Mouse (Mus musculus) brain, embryonic 14.5 days (tissue): Measurements from ENCODE around the gene Tbck. TPM values are rescaled to one million over a fixed set of nuclear protein-coding genes. Genes with fewer than 3 reads are reported as not detected.

ENCODE experiments used
- DNase-seq: peaks from one replicate; pipeline ENCODE4 v3.0.0-alpha.2; 2011; ENCODE audit warnings: low read depth
- CTCF ChIP-seq: fragments of 200-500 bp; IDR thresholded peaks from 2 replicates; pipeline ENCODE4 v1.5.1; 2012; ENCODE audit warnings: inconsistent platforms, mild to moderate bottlenecking, moderate library complexity, borderline replicate concordance; ENCODE audit not compliant: insufficient read depth, insufficient read length; ENCODE audit errors: extremely low read depth
- POLR2A ChIP-seq: fragments of 200-500 bp; IDR thresholded peaks from 2 replicates; pipeline ENCODE4 v1.6.1; 2012; ENCODE audit warnings: mild to moderate bottlenecking, inconsistent platforms, borderline replicate concordance; ENCODE audit not compliant: poor library complexity, insufficient read depth, insufficient read length, severe bottlenecking; ENCODE audit errors: extremely low read depth
- polyA plus RNA-seq: library from polyadenylated mRNA; depleted of rRNA; stranded (reverse); fragments of >200 nt; gene quantifications from 2 replicates; pipeline ENCODE4 v1.2.3, GENCODE M21; 2012

Gene Tbck
- polyA plus RNA-seq, 1 experiment: 13.4 TPM

DNA sequence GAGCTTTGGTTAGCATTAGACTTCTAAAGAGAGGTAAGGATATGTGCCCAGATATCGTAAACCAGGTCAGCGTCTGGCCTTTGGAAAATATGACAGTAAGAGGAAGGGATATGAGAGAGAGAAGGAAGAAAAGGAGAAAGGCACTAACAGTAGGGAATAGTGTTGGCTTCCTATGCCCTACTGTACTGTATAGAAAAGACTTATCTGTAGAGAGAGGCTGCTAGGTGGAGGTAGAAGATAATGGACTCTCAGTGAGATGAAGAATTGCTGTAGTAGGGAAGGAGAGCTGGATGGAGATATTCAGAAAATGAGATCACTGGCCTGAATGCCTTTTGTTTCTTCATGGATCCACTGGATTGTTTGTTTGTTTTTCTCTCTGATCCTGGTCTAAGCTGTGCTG lies 97.2 kb downstream of the Tbck start:
- TF ChIP-seq POLR2A (no peak), CTCF (no peak)
- no peak for DNase-seq

DNA sequence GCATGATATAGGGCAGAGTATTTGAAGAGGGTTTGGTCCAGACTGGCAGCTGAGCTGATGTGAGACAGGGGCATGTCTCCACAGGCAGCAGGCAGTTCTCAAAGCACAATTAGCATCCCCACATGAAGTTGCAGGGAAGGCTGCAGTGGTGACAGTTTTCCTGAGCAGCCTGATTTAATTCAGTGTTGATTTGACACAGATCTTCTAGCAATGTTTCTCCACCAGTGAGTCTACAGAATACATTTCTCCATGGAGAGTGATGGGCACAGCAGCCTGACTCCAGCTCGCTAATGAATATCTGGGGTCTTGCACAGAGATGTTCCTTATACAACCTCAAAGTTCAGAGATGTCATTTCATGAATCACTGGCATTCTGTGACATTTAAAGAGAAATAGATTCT lies 99.1 kb downstream of the Tbck start:
- DNase-seq: peak; percentile 46
- TF ChIP-seq CTCF: no peak
- TF ChIP-seq POLR2A: no peak

DNA sequence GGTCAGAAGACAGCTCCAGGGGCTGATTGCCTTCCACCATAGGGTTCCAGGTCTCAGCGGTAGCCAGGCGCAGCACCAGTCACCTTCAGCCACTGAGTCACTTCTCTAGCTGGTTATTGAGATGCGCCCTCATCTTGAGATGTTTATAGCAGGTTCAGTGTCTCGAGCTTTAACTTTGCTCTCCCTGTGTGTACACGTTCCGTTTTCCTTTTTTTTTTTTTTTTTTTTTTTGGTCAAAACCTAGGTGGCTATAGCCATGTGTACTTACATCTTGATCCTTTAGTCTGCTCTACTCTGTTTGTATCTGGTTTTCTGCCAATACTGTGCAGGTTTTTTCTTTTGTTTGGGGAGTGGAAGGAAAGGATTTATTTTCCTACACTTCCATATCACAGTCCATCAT lies 100.8 kb downstream of the Tbck start:
- no peak for DNase-seq
- TF ChIP-seq POLR2A (no peak), CTCF (no peak)

DNA sequence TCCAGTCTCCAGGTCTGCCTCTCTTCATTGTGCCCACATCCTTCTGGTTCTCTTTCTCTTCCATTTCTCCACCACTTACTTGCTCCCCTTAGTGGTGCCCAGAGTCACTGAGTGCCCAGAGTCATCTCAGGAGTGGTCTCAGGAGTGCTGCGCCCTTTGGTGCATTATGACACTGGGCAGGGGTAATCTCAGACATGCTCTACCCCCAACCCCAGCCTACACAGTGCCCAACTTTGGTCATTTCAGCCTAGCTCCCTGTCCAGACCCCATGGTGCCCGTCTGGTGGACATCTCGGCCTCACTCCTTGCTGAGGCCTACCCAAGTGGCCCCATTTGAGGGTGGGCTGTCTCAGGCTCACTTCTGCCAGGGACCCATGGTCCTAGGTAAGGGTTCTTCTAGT lies 102.7 kb downstream of the Tbck start:
- DNase-seq: no peak
- TF ChIP-seq CTCF: no peak
- TF ChIP-seq POLR2A: no peak

DNA sequence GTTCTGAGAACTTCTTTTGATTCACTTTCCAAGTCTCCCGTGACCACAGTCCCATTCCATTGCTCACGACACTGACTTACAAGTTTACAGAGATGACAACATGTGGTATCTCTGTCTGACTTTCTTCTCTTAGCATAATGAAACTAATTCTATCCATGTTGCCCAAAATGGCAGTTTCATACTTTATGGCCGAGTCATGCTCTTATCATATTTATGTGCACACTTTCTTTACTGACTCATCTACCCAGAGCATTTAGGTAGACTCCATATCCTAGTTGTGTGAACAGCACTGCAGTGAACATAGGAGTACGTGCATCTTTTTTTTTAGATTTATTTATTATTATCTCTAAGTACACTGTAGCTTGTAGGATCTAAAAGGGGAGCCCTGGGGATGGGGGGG lies 103.8 kb downstream of the Tbck start:
- DNase-seq: no peak
- TF ChIP-seq POLR2A: no peak
- no peak for TF ChIP-seq CTCF

DNA sequence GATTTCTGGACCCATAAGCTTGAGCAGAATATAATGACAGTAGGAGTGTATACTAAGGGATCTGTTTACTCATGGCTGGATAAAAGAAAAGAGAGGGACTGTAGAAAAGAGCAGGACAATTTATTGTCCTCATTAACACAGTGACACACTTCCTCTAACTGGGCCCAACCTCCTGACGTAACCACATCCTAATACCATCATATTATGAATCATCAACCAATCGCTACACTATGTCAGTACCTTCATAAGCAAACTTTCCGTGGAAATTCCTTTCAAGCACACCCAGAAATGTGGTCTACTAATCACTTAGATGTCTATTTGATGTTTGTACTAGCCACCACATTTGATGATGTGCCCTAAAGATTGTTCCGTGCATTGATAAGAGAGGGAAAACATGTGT lies 107.2 kb downstream of the Tbck start:
- DNase-seq: no peak
- TF ChIP-seq CTCF (no peak), POLR2A (no peak)

DNA sequence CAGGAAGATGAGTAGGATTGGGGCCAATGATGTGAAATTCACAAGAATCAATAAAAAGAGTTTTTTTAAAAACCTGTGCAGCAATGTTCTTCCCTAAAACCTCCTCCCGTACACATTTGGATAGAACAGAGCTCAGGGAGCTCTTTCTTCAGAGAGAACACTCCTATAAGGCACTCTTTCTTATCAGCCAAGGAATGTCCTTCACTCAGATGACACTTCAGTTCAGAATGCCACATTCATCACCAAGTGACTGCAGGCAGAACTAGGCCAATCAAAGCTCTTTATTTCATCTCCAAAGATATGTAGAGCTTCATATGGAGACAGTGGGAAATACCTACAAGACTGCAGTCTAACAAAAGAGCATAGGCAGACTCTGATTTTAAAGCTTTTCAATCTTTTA lies 116.3 kb downstream of the Tbck start:
- DNase-seq: no peak
- TF ChIP-seq POLR2A (no peak), CTCF (no peak)

DNA sequence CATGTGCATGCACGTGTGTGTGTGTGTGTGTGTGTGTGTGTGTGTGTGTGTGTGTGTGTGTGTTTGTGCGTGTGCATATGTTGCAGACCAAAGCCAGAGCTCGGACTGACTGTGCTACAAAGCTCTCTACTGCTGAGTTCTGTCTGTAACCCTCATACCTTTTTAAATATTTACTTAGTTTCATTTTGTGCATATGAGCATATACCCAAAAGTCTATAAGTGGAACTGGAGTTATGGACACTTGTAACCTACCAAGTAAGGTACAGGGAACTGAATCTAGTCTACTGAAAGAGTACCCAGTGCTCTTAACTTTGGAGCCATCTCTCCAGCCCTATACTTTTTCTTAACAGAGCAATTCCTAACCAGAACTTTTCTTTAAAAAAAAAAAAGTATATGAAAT lies 118.0 kb downstream of the Tbck start:
- TF ChIP-seq POLR2A (no peak), CTCF (no peak)

DNA sequence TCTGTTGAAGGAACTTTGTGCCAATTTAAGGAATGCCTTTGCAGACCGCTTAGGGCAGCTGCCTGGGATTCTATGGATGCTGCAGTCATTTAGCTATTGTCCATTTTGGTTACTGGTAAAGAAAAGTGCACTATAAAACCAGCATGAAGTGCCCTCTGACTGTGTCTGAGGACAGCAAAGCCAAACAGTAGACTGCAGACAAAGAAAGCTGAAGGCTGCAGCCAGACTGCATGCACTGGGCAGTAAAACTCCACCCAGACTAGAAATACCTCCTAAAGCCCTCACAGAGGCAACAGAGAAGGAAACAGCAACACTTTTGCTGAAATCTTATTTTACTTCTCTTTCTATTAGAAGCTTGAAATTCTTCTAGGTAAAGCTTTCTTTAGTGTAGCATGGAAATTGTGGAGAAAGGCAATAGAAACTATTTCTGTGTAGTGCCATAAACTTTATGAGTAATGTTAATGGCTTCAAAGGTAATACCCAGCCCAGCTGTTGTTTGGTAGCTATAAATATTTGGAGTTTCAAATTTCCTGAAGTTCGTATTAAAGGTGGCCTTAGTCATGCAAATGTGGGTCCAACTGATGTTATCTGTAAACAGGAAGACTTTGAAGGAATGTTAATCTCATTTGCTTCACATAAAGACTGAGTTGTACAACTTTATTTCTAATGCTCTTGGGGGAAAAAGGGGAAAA lies 124.1 kb downstream of the Tbck start:
- no peak for DNase-seq
- TF ChIP-seq CTCF (no peak), POLR2A (no peak)

More for the DNA sequence above, 118.0 kb downstream of the Tbck start:
- DNase-seq: no peak

DNA sequence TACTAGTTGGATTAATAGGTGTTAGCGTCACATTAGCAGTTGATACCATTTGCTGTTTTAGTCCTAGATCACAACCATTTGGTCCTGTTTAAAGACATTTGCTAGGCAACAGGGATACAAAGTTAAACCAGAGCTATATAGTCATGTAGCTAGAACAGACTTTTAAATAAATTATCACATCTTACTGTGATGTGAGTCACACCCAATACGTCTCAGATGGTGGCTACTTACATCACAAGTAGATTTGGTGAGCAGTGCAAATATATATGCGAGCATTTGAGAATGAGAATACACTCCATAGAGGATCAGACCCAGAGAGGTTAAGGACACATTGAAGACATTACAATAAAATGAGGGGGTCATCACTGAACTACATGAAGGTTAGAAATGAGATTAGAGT lies 125.0 kb downstream of the Tbck start:
- TF ChIP-seq CTCF (no peak), POLR2A (no peak)
- no peak for DNase-seq

DNA sequence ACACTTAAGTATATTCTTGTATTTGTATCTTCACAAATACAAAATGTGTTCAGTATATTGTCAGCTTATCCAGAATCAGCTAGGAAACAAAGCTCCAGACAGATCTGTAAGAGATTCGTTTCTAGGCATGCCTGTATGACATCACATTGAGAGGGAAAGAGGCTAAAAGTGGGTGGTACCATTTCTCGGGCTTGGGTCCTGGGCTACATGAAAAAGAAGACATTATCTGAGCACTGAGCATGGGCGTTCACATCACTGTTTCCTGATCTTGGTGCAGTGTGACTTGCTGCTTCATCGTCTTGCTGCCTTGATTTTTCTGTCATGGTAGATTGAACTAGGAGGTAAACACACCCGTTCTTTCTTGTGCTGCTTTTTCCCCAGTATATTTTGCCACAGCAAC lies 127.8 kb downstream of the Tbck start:
- no peak for TF ChIP-seq CTCF
- TF ChIP-seq POLR2A: no peak
- DNase-seq: no peak

DNA sequence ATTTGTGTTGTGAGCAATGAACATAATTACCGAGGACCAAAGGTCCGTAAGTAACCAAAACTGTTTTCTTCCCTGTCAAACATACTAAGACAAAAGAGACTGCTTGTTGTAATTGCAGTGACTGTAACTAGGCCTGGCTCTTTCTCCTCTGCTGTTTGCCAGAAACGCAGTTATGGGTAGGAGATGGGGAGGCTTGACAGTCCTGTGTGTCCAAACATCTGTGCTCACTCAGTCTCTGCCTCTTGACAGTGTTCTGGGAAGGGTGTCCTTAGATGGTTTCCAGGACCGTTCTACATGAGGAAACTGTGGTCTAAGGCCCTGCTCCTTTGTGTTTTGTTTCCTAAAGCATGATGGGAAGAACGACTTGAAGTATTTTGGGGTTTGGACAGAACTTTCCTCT lies 128.4 kb downstream of the Tbck start:
- TF ChIP-seq POLR2A (no peak), CTCF (no peak)
- no peak for DNase-seq

DNA sequence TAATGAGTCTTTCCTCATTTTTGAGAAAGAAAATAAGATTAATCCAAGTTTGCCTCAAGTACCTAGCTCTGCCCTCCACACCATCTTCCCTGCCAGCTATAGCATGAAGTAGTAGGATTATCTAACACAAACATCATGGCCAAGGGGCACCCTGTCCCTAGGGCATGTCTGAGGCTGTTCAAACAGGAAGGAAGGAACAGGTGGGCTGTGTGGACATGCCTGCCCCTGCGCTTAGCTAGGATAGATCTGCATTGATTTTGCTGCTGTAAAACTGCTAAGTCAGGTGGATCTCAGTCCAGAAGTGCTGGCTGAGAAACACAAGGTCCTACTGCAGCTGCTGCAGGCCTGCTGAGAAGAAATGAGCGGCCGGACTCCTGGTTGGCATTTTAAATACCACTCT lies 129.2 kb downstream of the Tbck start:
- DNase-seq: no peak
- no peak for TF ChIP-seq CTCF
- TF ChIP-seq POLR2A: no peak

DNA sequence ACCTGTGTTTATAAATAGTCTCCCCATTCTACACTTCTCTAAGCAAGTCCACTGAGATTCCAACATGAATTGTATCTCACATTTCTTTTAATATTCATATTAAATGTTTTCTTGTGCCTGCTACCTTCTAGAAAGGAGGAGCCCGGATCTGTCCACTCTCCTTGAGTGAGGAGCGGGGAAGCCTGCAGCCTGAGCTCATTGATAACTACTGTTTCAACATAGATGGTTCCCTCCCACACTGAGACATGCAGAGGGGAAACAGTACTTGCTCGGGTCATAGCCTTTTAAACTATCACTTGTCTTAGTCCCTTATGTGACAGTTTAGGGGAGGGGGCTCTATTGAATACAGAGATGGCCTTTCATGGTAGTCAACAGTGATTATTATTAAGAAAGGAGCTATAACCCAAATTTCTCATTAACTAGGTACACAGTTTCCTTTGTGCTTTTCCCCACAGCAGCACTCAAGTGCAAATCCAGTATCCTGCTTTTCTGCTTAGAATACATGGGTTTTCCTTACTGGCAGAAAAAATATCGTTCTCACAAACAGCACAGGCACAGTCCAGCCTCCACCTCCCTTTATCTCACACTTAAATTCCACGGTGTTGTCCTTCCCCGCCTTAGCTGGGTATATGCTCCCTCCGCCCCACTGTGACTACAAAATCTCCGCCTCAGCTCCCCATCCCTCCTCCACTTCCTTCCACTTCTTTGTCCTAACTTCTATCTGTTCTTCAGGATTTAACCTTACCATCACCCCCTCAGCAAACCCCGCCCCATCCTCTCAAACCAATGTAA lies 130.0 kb downstream of the Tbck start:
- TF ChIP-seq CTCF (no peak), POLR2A (no peak)
- DNase-seq: no peak
